Mouse (Mus musculus): Measurements from ENCODE around the gene Gigyf2. TPM values are rescaled to one million over a fixed set of nuclear protein-coding genes. Genes with fewer than 3 reads are reported as not detected.

Gigyf2 gene
- polyA plus RNA-seq, 1 experiment from 2014 or later: 55.8 TPM

DNA sequence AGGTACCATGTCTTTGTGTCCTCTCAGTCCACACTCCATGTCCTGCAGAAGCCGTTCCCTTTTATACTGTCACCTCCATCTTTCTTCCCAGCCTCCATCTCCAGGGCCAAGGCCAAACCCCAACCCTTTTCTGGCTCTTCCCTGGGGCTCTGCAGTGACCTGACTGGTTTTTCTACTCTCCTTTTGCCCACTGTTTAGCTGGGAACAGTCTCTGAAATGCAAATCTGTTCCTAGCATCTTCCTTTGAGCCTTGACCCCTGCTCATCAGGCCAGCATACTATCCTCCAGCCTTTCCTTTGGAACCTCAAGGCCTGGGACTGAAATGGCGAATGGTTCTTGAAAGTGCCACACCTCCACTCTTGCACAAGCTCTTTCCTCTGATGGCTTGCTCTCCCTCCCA lies 13.7 kb upstream of the Gigyf2 start:
- H3K4me3 ChIP-seq (ENCODE audit: low read depth, low read length): no peak overlapping the region
- ATAC-seq (replicated peaks; ENCODE audit: low FRiP score): no peak
- WGBS: 94% methylated on average over 2 of the region's 2 CpGs
- no peak overlapping the region for H3K4me2 ChIP-seq (ENCODE audit: low read depth, low read length, severe bottlenecking)
- no peak overlapping the region for H3K9ac ChIP-seq (ENCODE audit: low read length)
- no peaks in the 10 kb centered on the region for H3K9me3 ChIP-seq (ENCODE audit: control insufficient read depth, low read length)
- H3K27me3 ChIP-seq (ENCODE audit: control insufficient read depth, insufficient read depth, low read length): no peaks in the 10 kb centered on the region
- H3K36me3 ChIP-seq (ENCODE audit: control insufficient read depth, insufficient read depth, low read length): no peaks in the 10 kb centered on the region
- no peak overlapping the region for H3K27ac ChIP-seq (ENCODE audit: low read depth, low read length)
- H3K4me1 ChIP-seq (replicated peaks; ENCODE audit: control insufficient read depth, insufficient read depth, low read length): no peaks in the 10 kb centered on the region
- no peak for DNase-seq (ENCODE audit: low spot score)

DNA sequence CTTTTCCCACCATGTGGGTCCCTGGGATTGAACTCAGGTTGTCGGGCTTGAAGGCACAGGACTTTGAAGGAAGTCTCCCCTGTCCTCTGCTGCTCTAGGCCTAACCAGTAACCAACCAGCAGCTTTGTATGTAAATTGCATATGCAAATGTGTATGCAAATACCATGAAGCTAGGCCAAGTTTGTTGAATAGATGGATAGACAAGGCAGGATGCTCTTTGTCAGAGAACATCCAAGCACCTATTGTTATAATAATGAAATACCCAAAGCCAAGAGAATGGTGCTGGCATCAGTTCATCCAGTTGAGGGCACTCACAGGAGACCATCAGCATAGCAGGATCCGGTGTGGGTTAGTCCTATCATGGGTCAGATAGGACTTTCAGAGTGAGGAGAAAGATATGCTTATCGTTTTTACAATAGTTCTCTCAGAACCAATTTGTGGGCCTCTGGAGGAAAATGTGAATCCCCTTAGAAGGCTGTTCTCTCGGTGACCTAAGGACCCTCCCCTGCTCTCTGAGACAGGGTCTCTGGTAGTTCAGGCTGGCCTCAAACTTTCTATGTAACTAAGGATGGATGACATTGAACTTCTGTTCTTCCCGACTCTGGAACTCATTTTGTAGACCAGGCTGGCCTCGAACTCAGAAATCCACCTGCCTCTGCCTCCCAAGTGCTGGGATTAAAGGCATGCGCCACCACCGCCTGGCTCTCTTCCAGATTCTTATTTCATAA lies 12.8 kb upstream of the Gigyf2 start:
- WGBS: 88% methylated on average over 8 of the region's 8 CpGs
- Histone ChIP-seq H3K4me2 (ENCODE audit: low read depth, low read length, severe bottlenecking) (no peak overlapping the region), H3K4me3 (ENCODE audit: low read depth, low read length) (no peak overlapping the region), H3K9me3 (ENCODE audit: control insufficient read depth, low read length) (no peaks in the 10 kb centered on the region), H3K36me3 (ENCODE audit: control insufficient read depth, insufficient read depth, low read length) (no peaks in the 10 kb centered on the region), H3K27ac (ENCODE audit: low read depth, low read length) (no peak overlapping the region), H3K27me3 (ENCODE audit: control insufficient read depth, insufficient read depth, low read length) (no peaks in the 10 kb centered on the region), H3K4me1 (replicated peaks; ENCODE audit: control insufficient read depth, insufficient read depth, low read length) (no peaks in the 10 kb centered on the region), H3K9ac (ENCODE audit: low read length) (no peak overlapping the region)
- DNase-seq (ENCODE audit: low spot score) (no peak), ATAC-seq (replicated peaks; ENCODE audit: low FRiP score) (no peak)

DNA sequence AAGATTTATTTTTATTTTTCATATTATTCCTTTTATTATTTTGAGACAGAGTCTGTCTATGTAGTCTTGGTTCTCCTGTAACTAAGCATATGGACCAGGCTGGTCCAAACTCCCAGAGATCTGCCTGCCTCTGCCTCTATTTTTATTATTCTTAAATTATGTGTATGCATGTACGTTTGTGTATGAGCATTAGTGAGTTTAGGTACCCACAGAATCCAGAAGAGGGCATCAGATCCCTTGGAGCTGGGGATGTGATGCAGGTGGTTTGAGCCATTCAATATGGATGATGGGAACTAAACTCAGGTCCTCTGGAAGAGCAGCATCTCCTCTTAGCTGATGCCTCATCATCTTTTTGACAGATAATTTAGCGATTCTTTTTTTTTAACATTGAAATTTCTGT lies 11.4 kb upstream of the Gigyf2 start:
- no peak for ATAC-seq (replicated peaks; ENCODE audit: low FRiP score)
- Histone ChIP-seq H3K27me3 (ENCODE audit: control insufficient read depth, insufficient read depth, low read length) (no peaks in the 10 kb centered on the region), H3K9me3 (ENCODE audit: control insufficient read depth, low read length) (peaks cover 2% of the 10 kb centered on the region; the same call in 1 of the 2 replicates), H3K9ac (ENCODE audit: low read length) (no peak overlapping the region), H3K27ac (ENCODE audit: low read depth, low read length) (no peak overlapping the region), H3K36me3 (ENCODE audit: control insufficient read depth, insufficient read depth, low read length) (no peaks in the 10 kb centered on the region), H3K4me1 (replicated peaks; ENCODE audit: control insufficient read depth, insufficient read depth, low read length) (no peaks in the 10 kb centered on the region), H3K4me2 (ENCODE audit: low read depth, low read length, severe bottlenecking) (no peak overlapping the region), H3K4me3 (ENCODE audit: low read depth, low read length) (no peak overlapping the region)
- no peak for DNase-seq (ENCODE audit: low spot score)
- WGBS: 86% methylated on average over 2 of the region's 2 CpGs

DNA sequence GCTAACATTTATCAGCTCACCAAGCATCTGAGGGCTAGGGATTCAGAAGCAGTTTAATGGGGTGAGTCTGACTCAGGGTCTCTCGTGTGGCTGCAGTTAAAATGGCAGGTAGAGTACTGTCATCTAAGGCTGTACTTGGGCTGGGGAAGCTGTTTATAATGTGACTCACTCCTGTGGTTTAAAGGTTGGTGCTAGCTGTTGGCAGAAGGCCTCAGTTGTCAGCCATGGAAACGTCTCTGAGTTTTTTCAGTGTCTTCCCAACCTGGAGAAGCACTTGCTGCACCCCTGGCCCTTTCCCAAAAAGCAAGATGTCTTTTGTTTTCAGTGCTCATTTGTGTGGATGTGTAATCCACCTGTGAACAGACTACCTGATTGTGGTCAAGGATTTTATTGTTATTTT lies 10.9 kb upstream of the Gigyf2 start:
- no peak for DNase-seq (ENCODE audit: low spot score)
- WGBS: 77% methylated on average over 2 of the region's 2 CpGs

DNA sequence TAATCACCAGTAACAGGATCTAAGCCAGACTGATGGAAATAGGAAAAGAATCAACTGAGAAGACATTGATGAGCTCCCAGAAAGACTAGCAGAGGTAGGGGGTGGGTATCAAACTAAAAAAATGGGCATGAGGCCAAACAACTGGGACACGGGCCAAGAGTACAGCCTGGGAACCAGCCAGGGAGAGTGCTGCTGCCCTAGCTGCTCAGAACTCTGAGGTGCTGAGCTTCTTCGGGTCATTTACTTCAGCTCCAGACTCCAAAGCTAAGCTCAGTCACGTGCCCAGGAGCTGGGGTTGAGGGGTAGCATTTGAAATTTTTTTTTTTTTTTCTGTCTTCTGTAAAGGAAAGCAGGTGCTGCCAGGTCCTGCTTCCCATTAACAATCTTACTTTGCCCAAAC lies 10.1 kb upstream of the Gigyf2 start:
- WGBS: 66% methylated on average over 3 of the region's 3 CpGs
- Histone ChIP-seq H3K27me3 (ENCODE audit: control insufficient read depth, insufficient read depth, low read length) (no peaks in the 10 kb centered on the region), H3K4me3 (ENCODE audit: low read depth, low read length) (no peak overlapping the region), H3K27ac (ENCODE audit: low read depth, low read length) (no peak overlapping the region), H3K4me2 (ENCODE audit: low read depth, low read length, severe bottlenecking) (no peak overlapping the region), H3K9ac (ENCODE audit: low read length) (no peak overlapping the region), H3K4me1 (replicated peaks; ENCODE audit: control insufficient read depth, insufficient read depth, low read length) (no peaks in the 10 kb centered on the region), H3K36me3 (ENCODE audit: control insufficient read depth, insufficient read depth, low read length) (no peaks in the 10 kb centered on the region), H3K9me3 (ENCODE audit: control insufficient read depth, low read length) (peaks cover 6% of the 10 kb centered on the region; the same call in 1 of the 2 replicates)
- no peak for DNase-seq (ENCODE audit: low spot score)
- ATAC-seq (replicated peaks; ENCODE audit: low FRiP score): no peak

More for the DNA sequence above, 10.9 kb upstream of the Gigyf2 start:
- no peak for ATAC-seq (replicated peaks; ENCODE audit: low FRiP score)
- Histone ChIP-seq H3K4me2 (ENCODE audit: low read depth, low read length, severe bottlenecking) (no peak overlapping the region), H3K9me3 (ENCODE audit: control insufficient read depth, low read length) (peaks cover 2% of the 10 kb centered on the region; the same call in 1 of the 2 replicates), H3K27me3 (ENCODE audit: control insufficient read depth, insufficient read depth, low read length) (no peaks in the 10 kb centered on the region), H3K9ac (ENCODE audit: low read length) (no peak overlapping the region), H3K4me1 (replicated peaks; ENCODE audit: control insufficient read depth, insufficient read depth, low read length) (no peaks in the 10 kb centered on the region), H3K27ac (ENCODE audit: low read depth, low read length) (no peak overlapping the region), H3K36me3 (ENCODE audit: control insufficient read depth, insufficient read depth, low read length) (no peaks in the 10 kb centered on the region), H3K4me3 (ENCODE audit: low read depth, low read length) (no peak overlapping the region)

DNA sequence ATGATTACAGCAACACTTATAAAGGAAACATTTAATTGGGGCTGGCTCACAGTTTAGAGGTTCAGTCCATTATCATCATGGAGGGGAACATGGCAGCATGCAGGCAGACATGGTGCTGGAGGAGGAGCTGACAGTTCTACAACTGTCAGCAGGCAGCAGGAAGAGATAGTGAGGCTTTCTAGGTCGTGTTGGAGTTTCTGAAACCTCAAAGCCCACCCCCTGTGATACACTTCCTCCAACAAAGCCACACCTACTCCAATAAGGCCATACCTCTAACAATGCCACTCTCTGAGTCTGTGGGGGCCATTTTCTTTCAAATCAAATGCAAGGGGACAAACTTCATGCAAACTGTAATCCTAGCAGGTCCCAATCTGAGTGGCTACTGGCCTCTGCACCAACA lies 5.7 kb upstream of the Gigyf2 start:
- Histone ChIP-seq H3K9ac (ENCODE audit: low read length) (no peak overlapping the region), H3K27ac (ENCODE audit: low read depth, low read length) (no peak overlapping the region), H3K27me3 (ENCODE audit: control insufficient read depth, insufficient read depth, low read length) (no peaks in the 10 kb centered on the region), H3K9me3 (ENCODE audit: control insufficient read depth, low read length) (peaks cover 6% of the 10 kb centered on the region; the same call in 1 of the 2 replicates), H3K36me3 (ENCODE audit: control insufficient read depth, insufficient read depth, low read length) (no peaks in the 10 kb centered on the region), H3K4me1 (replicated peaks; ENCODE audit: control insufficient read depth, insufficient read depth, low read length) (no peaks in the 10 kb centered on the region), H3K4me2 (ENCODE audit: low read depth, low read length, severe bottlenecking) (no peak overlapping the region), H3K4me3 (ENCODE audit: low read depth, low read length) (no peak overlapping the region)
- ATAC-seq (replicated peaks; ENCODE audit: low FRiP score) (no peak), DNase-seq (ENCODE audit: low spot score) (no peak)
- WGBS: 4% methylated on average over 1 of the region's 1 CpGs

DNA sequence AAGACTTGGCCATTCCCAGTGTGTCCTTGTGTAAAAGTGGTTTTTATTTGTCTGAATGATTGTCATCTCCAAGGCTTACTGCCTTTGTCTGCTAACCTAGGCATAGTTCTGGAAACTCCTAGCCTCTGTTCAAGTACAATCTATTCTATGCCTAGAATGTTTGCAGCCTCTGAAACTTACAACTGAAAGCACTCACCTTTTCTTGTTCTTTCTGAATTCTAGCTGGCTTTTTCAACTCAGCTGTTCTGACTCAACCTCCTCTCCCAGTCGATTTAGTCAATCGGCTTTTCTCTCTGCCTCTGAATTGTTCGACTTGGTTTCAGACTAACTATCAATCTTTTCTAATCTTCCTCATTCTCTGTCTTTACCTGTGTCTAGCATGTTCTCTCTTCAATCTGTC lies 4.0 kb upstream of the Gigyf2 start:
- no peaks in the 10 kb centered on the region for H3K4me1 ChIP-seq (replicated peaks; ENCODE audit: control insufficient read depth, insufficient read depth, low read length)
- H3K27me3 ChIP-seq (ENCODE audit: control insufficient read depth, insufficient read depth, low read length): no peaks in the 10 kb centered on the region
- ATAC-seq (replicated peaks; ENCODE audit: low FRiP score) (no peak), DNase-seq (ENCODE audit: low spot score) (no peak)
- WGBS: 87% methylated on average over 3 of the region's 3 CpGs
- H3K27ac ChIP-seq (ENCODE audit: low read depth, low read length): no peak overlapping the region
- H3K36me3 ChIP-seq (ENCODE audit: control insufficient read depth, insufficient read depth, low read length): no peaks in the 10 kb centered on the region
- H3K4me3 ChIP-seq (ENCODE audit: low read depth, low read length): no peak overlapping the region
- H3K9ac ChIP-seq (ENCODE audit: low read length): no peak overlapping the region
- H3K9me3 ChIP-seq (ENCODE audit: control insufficient read depth, low read length): peaks cover 6% of the 10 kb centered on the region; the same call in 1 of the 2 replicates
- no peak overlapping the region for H3K4me2 ChIP-seq (ENCODE audit: low read depth, low read length, severe bottlenecking)

DNA sequence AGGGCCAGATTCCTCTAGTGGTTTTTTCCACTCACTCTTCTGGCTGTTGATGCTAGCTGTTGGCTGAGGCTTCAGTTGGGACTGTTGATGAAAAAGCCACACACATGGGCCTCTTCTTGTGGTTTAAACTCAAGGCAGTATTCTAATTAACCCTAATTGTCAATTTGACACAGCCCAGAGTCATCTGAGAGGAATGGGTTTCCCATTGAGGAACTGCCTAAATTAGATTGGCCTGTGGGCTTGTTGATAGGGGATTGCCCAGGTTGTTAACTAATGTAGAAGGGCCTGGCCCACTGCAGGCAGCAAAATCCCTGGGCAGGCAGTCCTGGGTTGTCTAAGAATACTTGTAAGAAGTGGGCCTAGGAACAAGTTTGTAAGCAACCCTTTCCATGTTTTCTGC lies 2.1 kb upstream of the Gigyf2 start:
- ATAC-seq (replicated peaks; ENCODE audit: low FRiP score) (no peak), DNase-seq (ENCODE audit: low spot score) (no peak)
- H3K4me3 ChIP-seq (ENCODE audit: low read depth, low read length): no peak overlapping the region
- no peak overlapping the region for H3K4me2 ChIP-seq (ENCODE audit: low read depth, low read length, severe bottlenecking)
- no peaks in the 10 kb centered on the region for H3K36me3 ChIP-seq (ENCODE audit: control insufficient read depth, insufficient read depth, low read length)
- no peak overlapping the region for H3K27ac ChIP-seq (ENCODE audit: low read depth, low read length)
- no peaks in the 10 kb centered on the region for H3K4me1 ChIP-seq (replicated peaks; ENCODE audit: control insufficient read depth, insufficient read depth, low read length)
- H3K27me3 ChIP-seq (ENCODE audit: control insufficient read depth, insufficient read depth, low read length): no peaks in the 10 kb centered on the region
- no peak overlapping the region for H3K9ac ChIP-seq (ENCODE audit: low read length)
- peaks cover 6% of the 10 kb centered on the region; the same call in 1 of the 2 replicates for H3K9me3 ChIP-seq (ENCODE audit: control insufficient read depth, low read length)

All from forebrain, embryonic 11.5 days (tissue).